Mouse (Mus musculus): ENCODE measurements at regions not wholly inside any gene's neighbourhood (a gene's known extent, or its start where the extent isn't known, plus 50 kb on each side); places are given as distances from the start of the nearest gene placed in this dataset.
"Not testable (repeated sequence)": the region's sequence is repeated elsewhere in the genome, so short reads cannot be mapped to it uniquely, and the experiment has no call there.

DNA sequence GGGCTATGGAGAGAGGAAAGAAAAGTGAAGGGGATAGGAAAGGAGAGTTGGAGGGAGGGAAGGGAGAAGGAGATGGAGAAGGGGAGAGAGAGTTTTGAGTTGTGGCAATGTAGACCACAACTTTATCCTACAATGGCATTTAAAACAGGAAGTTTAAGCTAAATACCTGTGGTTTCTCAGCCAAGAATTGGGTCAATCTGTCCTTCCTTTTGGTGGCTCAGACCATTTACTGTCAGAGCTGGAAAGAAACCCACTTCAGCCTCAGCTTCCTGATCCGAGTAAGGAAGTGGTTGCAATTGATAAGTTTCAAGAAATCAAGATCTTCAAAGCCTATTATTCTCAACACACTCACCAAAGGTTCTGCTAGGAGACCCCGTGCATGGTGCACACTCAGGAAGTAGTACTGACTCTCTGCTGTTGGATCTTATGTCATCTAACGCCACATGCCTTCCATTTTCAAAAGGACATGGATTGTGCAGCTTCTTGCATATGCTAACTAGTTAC, 158.9 kb downstream of the Trib2 start:
- no peak for ATAC-seq (ENCODE audit: insufficient number of reproducible peaks, low FRiP score, low TSS enrichment)

- ATAC-seq (ENCODE audit: insufficient number of reproducible peaks, low FRiP score, low TSS enrichment): no peak
Measured at GRCm38 (mm10) chr12:15654585-15654984, 162.1 kb downstream of the Trib2 start.

DNA sequence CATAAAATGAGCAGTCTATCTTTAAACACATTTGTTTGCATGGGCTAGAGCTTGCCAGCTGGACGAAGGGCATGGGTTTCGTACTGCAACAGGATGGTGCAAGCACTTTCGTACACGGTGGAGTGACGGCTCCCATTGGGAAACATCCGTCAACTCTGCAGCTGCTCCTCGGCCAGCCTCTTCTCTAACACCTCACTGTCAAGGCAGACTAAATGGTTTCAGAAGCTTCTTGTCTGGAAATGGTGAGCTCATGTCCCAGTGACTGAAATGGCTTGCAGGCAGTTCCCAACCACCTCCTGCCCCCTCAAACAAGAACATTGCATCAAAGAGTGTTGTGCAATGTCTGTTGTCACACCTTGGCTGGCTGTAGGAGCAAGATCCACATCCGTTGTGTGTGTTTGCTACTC, 163.4 kb downstream of the Trib2 start:
- ATAC-seq (ENCODE audit: insufficient number of reproducible peaks, low FRiP score, low TSS enrichment): no peak

GRCm38 (mm10) chr12:15651293-15651692, 165.4 kb downstream of the Trib2 start:
- no peak for ATAC-seq (ENCODE audit: insufficient number of reproducible peaks, low FRiP score, low TSS enrichment)

- ATAC-seq (ENCODE audit: insufficient number of reproducible peaks, low FRiP score, low TSS enrichment): no peak
Measured at GRCm38 (mm10) chr12:15649906-15650305, 166.8 kb downstream of the Trib2 start.

GRCm38 (mm10) chr12:15649226-15649625, 167.5 kb downstream of the Trib2 start:
- ATAC-seq (ENCODE audit: insufficient number of reproducible peaks, low FRiP score, low TSS enrichment): no peak

- ATAC-seq (ENCODE audit: insufficient number of reproducible peaks, low FRiP score, low TSS enrichment): no peak
Measured at GRCm38 (mm10) chr12:15644074-15644672, 172.5 kb downstream of the Trib2 start.

- ATAC-seq (ENCODE audit: insufficient number of reproducible peaks, low FRiP score, low TSS enrichment): no peak
Measured at GRCm38 (mm10) chr12:15643669-15644068, 173.1 kb downstream of the Trib2 start.

GRCm38 (mm10) chr12:15640320-15640719, 176.4 kb downstream of the Trib2 start:
- ATAC-seq (ENCODE audit: insufficient number of reproducible peaks, low FRiP score, low TSS enrichment): no peak

GRCm38 (mm10) chr12:15629971-15630370, 186.8 kb downstream of the Trib2 start:
- ATAC-seq (ENCODE audit: insufficient number of reproducible peaks, low FRiP score, low TSS enrichment): no peak

DNA sequence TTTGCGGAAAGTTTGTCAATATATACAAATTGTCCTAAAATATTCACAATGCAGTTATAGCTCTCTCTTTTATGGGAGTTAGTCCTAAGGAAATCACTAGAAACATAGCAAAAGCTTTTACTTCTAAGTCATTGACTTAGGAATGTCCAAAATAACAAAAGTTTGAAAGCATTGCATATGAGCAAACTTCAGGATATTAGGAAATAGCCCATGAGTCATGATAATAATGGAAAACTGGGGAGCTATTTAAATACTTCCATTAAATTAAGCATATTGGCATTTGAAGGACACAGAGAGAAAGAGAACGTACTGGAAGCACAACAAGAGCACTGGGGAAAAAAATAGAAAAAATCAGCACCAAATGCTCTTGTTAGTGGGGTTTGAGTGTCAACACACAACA, 197.2 kb downstream of the Trib2 start:
- no peak for ATAC-seq (ENCODE audit: insufficient number of reproducible peaks, low FRiP score, low TSS enrichment)

DNA sequence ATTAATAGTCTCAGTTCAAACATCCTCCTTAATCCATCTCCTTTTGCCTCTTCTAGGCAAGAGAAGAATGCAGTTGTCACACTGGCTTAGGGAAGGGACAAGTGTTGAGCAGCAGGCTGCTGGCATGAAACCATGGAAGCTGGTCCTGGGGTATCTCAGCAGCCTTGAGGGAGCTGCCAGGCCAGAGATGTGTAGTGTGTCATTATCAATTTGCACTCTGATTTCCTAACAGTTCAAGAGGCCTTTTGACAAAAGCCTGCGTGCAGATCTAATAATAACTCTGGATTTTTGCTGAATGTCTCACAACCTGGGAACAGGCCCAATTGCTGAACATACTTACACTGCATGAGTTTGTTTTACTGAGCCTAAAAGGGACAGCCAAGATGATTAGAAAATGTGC, 199.4 kb downstream of the Trib2 start:
- no peak for ATAC-seq (ENCODE audit: insufficient number of reproducible peaks, low FRiP score, low TSS enrichment)

- no peak for ATAC-seq (ENCODE audit: insufficient number of reproducible peaks, low FRiP score, low TSS enrichment)
Measured at GRCm38 (mm10) chr12:15611847-15612580, 204.7 kb downstream of the Trib2 start.

DNA sequence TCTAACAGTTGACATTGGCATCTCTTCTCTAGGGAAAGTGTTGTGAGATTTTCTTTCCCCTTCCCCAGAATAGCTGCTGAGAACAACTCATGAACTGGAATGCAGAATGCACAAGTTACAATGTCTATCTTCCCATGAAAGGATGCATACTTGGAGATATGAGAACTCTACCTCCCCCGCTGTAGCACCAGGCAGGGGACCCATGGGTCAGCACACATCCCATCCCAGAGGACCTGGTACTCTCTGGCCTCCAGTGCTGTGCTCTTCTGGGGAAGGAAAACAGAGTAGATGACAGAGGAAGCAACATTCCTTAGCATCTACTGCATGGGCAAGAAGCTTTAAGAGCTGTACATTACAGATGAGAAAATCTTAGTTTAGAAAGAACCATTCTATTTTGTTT, 209.6 kb downstream of the Trib2 start:
- ATAC-seq (ENCODE audit: insufficient number of reproducible peaks, low FRiP score, low TSS enrichment): no peak

DNA sequence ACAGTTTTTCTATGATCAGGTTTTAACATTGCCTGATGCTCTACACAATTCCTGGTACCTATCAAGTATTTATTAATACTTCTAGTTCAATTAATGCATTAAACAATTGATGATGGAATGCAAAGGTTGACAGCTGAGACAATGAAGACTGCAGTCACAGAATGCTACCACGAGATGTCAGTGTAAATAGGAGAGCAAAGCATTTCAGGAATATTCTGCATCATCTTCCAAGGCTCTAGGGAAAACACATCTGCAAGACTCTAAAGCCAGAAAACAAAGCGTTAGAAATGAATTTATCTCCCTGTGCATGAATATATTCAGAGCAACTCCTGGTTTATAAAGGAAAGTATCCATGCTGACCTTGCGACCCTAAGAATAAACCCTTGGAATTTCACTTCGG, 210.6 kb downstream of the Trib2 start:
- no peak for ATAC-seq (ENCODE audit: insufficient number of reproducible peaks, low FRiP score, low TSS enrichment)

- ATAC-seq (ENCODE audit: insufficient number of reproducible peaks, low FRiP score, low TSS enrichment): no peak
Measured at GRCm38 (mm10) chr12:15604630-15605029, 212.1 kb downstream of the Trib2 start.

GRCm38 (mm10) chr12:15603885-15604284, 212.8 kb downstream of the Trib2 start:
- no peak for ATAC-seq (ENCODE audit: insufficient number of reproducible peaks, low FRiP score, low TSS enrichment)

- no peak for ATAC-seq (ENCODE audit: insufficient number of reproducible peaks, low FRiP score, low TSS enrichment)
Measured at GRCm38 (mm10) chr12:15603319-15603718, 213.4 kb downstream of the Trib2 start.

GRCm38 (mm10) chr12:15594704-15595103, 222.0 kb downstream of the Trib2 start:
- no peak for ATAC-seq (ENCODE audit: insufficient number of reproducible peaks, low FRiP score, low TSS enrichment)

- not testable (repeated sequence) for ATAC-seq (ENCODE audit: insufficient number of reproducible peaks, low FRiP score, low TSS enrichment)
Measured at GRCm38 (mm10) chr12:15587864-15588263, 228.9 kb downstream of the Trib2 start.

GRCm38 (mm10) chr12:15586706-15587442, 229.8 kb downstream of the Trib2 start:
- no peak for ATAC-seq (ENCODE audit: insufficient number of reproducible peaks, low FRiP score, low TSS enrichment)

Measured in cerebellum, adult (tissue).